Mouse (Mus musculus): Measurements from ENCODE around the gene Nav2. TPM values are rescaled to one million over a fixed set of nuclear protein-coding genes. Genes with fewer than 3 reads are reported as not detected.

Nav2 gene
- polyA plus RNA-seq, 1 experiment: 10.1 TPM

GRCm38 (mm10) chr7:49339953-49340352 lies 431.4 kb downstream of the Nav2 start:
- Histone ChIP-seq H3K4me3 (ENCODE audit: insufficient read depth, low read depth, low read length) (no peak overlapping the region), H3K27ac (replicated peaks; ENCODE audit: low read depth, low read length) (no peak overlapping the region), H3K4me1 (ENCODE audit: control insufficient read depth, insufficient read depth, insufficient read length, low read length) (peaks cover 16% of the 10 kb centered on the region)

DNA sequence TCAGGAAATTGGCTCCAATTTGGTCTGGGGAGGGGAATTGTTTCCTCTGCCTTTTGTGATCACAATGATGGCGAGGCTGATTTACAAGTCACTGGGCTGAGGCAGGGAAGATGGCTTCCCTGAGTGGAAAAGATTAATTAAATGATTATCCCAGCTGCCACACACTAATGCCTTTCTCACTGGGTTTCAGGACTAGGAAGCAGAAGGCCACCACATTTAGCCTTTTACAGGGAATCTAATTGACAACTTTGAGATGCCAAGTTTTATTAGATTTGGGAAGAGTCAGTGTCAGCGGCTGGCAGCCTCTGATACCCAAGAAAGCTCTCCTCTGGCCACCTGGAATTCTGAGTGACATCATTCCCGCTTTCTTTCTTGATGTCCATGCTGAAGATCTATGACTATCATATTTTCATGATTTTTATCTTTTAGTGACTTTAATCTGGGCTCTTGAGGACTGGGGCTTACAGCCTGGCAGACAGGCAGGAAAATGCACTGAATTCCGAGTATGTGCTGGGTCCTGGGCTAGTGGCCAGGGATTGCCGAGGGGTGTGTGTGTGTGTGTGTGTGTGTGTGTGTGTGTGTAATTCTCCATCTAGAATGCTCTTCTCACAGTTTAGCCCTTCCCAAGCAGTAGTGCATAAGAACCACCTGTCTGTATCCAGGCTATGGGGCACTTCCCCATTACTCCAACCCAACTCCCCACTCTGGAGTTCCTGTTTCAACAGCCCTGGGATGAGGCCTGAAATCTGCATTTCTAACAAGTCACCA lies 432.8 kb downstream of the Nav2 start:
- no peak overlapping the region for H3K4me3 ChIP-seq (ENCODE audit: insufficient read depth, low read depth, low read length)
- H3K4me1 ChIP-seq (ENCODE audit: control insufficient read depth, insufficient read depth, insufficient read length, low read length): peaks cover 16% of the 10 kb centered on the region
- no peak overlapping the region for H3K27ac ChIP-seq (replicated peaks; ENCODE audit: low read depth, low read length)

GRCm38 (mm10) chr7:49341919-49342529 lies 433.5 kb downstream of the Nav2 start:
- no peak overlapping the region for H3K4me3 ChIP-seq (ENCODE audit: insufficient read depth, low read depth, low read length)
- peaks cover 16% of the 10 kb centered on the region for H3K4me1 ChIP-seq (ENCODE audit: control insufficient read depth, insufficient read depth, insufficient read length, low read length)
- H3K27ac ChIP-seq (replicated peaks; ENCODE audit: low read depth, low read length): no peak overlapping the region

- no peak overlapping the region for H3K27ac ChIP-seq (replicated peaks; ENCODE audit: low read depth, low read length)
- peaks cover 16% of the 10 kb centered on the region for H3K4me1 ChIP-seq (ENCODE audit: control insufficient read depth, insufficient read depth, insufficient read length, low read length)
- H3K4me3 ChIP-seq (ENCODE audit: insufficient read depth, low read depth, low read length): no peak overlapping the region
These were observed 434.1 kb downstream of the Nav2 start for GRCm38 (mm10) chr7:49342556-49343080.

- no peak overlapping the region for H3K4me3 ChIP-seq (ENCODE audit: insufficient read depth, low read depth, low read length)
- peaks cover 16% of the 10 kb centered on the region for H3K4me1 ChIP-seq (ENCODE audit: control insufficient read depth, insufficient read depth, insufficient read length, low read length)
- no peak overlapping the region for H3K27ac ChIP-seq (replicated peaks; ENCODE audit: low read depth, low read length)
These were observed 434.6 kb downstream of the Nav2 start for GRCm38 (mm10) chr7:49343081-49343600.

- H3K4me1 ChIP-seq (ENCODE audit: control insufficient read depth, insufficient read depth, insufficient read length, low read length): peaks cover 16% of the 10 kb centered on the region
- no peak overlapping the region for H3K4me3 ChIP-seq (ENCODE audit: insufficient read depth, low read depth, low read length)
- H3K27ac ChIP-seq (replicated peaks; ENCODE audit: low read depth, low read length): no peak overlapping the region
These were observed 435.4 kb downstream of the Nav2 start for GRCm38 (mm10) chr7:49343752-49344484.

GRCm38 (mm10) chr7:49347338-49348272 lies 439.1 kb downstream of the Nav2 start:
- peaks cover 8% of the 10 kb centered on the region for H3K4me1 ChIP-seq (ENCODE audit: control insufficient read depth, insufficient read depth, insufficient read length, low read length)
- no peak overlapping the region for H3K4me3 ChIP-seq (ENCODE audit: insufficient read depth, low read depth, low read length)
- no peak overlapping the region for H3K27ac ChIP-seq (replicated peaks; ENCODE audit: low read depth, low read length)

DNA sequence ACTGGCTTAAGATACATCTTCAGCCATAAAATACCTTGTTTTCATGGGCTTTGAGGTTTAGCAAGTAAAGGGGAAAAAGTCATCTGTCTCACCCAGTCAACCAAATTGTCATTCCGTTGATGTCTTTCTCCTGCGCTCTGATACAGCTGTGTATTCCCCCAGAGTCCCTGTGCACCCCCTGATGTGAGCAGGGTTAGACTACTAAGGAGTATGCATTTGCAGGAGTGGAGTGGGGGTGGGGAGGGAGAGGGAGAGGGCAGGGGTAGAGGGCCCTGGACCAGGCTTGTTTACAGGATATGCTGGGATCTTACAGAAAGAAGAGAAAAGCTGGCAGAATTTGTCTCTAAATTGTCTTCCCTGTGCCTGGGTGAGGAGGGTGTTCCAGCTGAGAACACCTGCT lies 440.1 kb downstream of the Nav2 start:
- no peak overlapping the region for H3K27ac ChIP-seq (replicated peaks; ENCODE audit: low read depth, low read length)
- peaks cover 4% of the 10 kb centered on the region; the same call in 1 of the 2 replicates for H3K4me1 ChIP-seq (ENCODE audit: control insufficient read depth, insufficient read depth, insufficient read length, low read length)
- H3K4me3 ChIP-seq (ENCODE audit: insufficient read depth, low read depth, low read length): no peak overlapping the region

GRCm38 (mm10) chr7:49350321-49351007 lies 441.9 kb downstream of the Nav2 start:
- no peak overlapping the region for H3K4me3 ChIP-seq (ENCODE audit: insufficient read depth, low read depth, low read length)
- H3K27ac ChIP-seq (replicated peaks; ENCODE audit: low read depth, low read length): no peak overlapping the region
- peaks cover 4% of the 10 kb centered on the region; the same call in 1 of the 2 replicates for H3K4me1 ChIP-seq (ENCODE audit: control insufficient read depth, insufficient read depth, insufficient read length, low read length)

GRCm38 (mm10) chr7:49351596-49352258 lies 443.2 kb downstream of the Nav2 start:
- H3K4me1 ChIP-seq (ENCODE audit: control insufficient read depth, insufficient read depth, insufficient read length, low read length): peaks cover 4% of the 10 kb centered on the region; the same call in 1 of the 2 replicates
- H3K4me3 ChIP-seq (ENCODE audit: insufficient read depth, low read depth, low read length): no peak overlapping the region
- H3K27ac ChIP-seq (replicated peaks; ENCODE audit: low read depth, low read length): no peak overlapping the region

GRCm38 (mm10) chr7:49357441-49358165 lies 449.1 kb downstream of the Nav2 start:
- H3K4me1 ChIP-seq (ENCODE audit: control insufficient read depth, insufficient read depth, insufficient read length, low read length): 0 out of 2 replicates have a peak, but pooled peaks cover 3% of the 10 kb centered on the region
- H3K4me3 ChIP-seq (ENCODE audit: insufficient read depth, low read depth, low read length): no peak overlapping the region
- H3K27ac ChIP-seq (replicated peaks; ENCODE audit: low read depth, low read length): no peak overlapping the region

GRCm38 (mm10) chr7:49359120-49359519 lies 450.6 kb downstream of the Nav2 start:
- Histone ChIP-seq H3K4me3 (ENCODE audit: insufficient read depth, low read depth, low read length) (no peak overlapping the region), H3K27ac (replicated peaks; ENCODE audit: low read depth, low read length) (no peak overlapping the region)

DNA sequence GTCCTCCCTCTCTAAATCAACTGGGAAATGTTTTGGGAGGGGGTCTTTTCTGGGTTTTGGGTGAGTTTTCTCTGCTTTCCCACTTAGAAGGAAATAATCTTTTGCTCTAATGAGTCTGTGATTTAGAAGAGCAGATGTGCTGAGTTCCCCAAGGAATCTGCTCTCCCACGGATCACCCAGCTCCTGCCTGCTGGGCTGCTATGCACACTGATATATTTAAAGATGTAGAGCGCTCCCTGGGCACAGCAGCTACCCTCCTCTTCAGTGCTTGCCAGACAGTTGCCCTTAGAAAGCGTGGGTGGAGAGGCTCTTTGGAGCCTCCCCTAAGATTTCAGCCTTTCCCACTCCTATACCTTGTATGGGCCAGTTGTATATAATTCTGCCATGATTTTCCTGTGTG lies 452.1 kb downstream of the Nav2 start:
- no peak overlapping the region for H3K27ac ChIP-seq (replicated peaks; ENCODE audit: low read depth, low read length)
- no peak overlapping the region for H3K4me3 ChIP-seq (ENCODE audit: insufficient read depth, low read depth, low read length)
- H3K4me1 ChIP-seq (ENCODE audit: control insufficient read depth, insufficient read depth, insufficient read length, low read length): 0 out of 2 replicates have a peak, but pooled peaks cover 3% of the 10 kb centered on the region

More at GRCm38 (mm10) chr7:49359120-49359519, 450.6 kb downstream of the Nav2 start:
- H3K4me1 ChIP-seq (ENCODE audit: control insufficient read depth, insufficient read depth, insufficient read length, low read length): 0 out of 2 replicates have a peak, but pooled peaks cover 3% of the 10 kb centered on the region
